Mouse (Mus musculus) left cerebral cortex, postnatal 10 days (tissue): ENCODE results near the gene Gm21293. TPM values are rescaled to one million over a fixed set of nuclear protein-coding genes. Genes with fewer than 3 reads are reported as not detected.
"Not testable (repeated sequence)": the region's sequence is repeated elsewhere in the genome, so short reads cannot be mapped to it uniquely, and the experiment has no call there.

Experiments used
- DNase-seq, 2 experiments: peaks; one replicate each; pipeline ENCODE4 v3.0.0; 2021 to 2022; ENCODE audit warnings: low spot score in 2 of 2, mixed read lengths in 1 of 2; ENCODE audit errors: extremely low spot score in 1 of 2
- intact Hi-C: fragments of 180-260 bp; cut with DNase I; formaldehyde crosslinking; loops from one replicate; pipeline ENCODE4 v1.15.1; 2025
- total RNA-seq, 2 experiments: library from RNA; stranded (reverse); gene quantifications; 2 replicates each; pipeline ENCODE4 v1.2.3; 2021

Gm21293 gene
- not detected for total RNA-seq

DNA sequence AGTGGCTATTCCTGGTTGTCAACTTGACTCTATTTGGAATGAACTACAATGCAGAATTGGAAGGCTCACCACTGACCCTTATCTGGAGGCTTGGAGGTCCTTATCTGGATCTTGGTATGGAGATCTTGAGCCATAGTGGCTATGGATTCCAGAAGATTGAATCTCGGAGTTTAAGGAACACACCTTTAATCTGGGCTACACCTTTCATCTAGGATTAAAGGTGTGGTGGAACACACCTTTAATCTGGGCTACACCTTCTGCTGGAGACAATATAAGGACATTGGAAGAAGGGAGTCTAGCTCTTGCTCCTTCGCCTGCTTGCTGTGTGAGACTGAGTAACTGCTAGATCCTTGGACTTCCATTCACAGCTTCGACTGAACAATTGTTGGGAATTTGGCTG is at the start of gene Gm21293:
Gene Gm21293 (plus strand): TSS at position 301 of the 400 bp plus-strand sequence.
- DNase-seq, intact Hi-C loops: not testable (repeated sequence)

DNA sequence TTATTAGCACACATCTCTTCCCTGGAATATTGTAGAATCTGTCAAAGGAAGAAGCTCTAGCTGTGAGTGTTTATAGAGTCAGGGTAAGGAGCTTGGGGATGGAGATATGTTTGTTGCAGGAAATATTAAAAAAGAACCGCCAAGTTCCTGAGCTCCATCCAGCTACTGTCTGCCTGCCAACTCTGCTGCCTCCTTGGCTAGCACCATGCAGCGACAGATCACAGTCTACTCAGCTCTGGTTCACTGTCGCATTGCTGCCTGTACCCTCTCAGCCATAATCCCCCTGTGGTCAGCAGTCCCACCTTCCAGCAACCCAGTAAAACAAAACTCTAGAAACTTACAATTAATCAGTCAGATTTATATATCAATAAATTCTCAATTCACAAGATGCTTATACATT is 32.7 kb upstream of the Gm21293 start:
- no peak for DNase-seq
- intact Hi-C loops: no loop called here

DNA sequence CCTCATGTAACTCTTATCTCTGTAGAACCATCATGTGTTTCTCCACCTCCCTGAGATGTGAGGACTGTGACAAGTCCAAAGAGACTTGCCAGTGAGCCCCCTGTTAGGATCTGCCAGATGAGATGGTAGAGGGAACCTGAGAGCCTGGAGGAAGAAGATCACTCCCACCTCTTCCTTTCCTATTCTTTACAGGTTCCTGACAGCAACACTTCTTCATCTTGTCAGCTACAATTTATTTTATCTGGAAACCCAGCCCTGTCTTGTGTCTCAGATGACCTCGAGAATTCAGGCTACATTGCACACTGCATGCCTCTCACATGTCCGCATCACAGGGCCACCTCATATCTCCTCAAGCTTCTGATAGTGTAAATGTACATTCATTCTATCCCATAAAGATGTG is 24.5 kb upstream of the Gm21293 start:
- intact Hi-C loops: no loop called here
- no peak for DNase-seq

DNA sequence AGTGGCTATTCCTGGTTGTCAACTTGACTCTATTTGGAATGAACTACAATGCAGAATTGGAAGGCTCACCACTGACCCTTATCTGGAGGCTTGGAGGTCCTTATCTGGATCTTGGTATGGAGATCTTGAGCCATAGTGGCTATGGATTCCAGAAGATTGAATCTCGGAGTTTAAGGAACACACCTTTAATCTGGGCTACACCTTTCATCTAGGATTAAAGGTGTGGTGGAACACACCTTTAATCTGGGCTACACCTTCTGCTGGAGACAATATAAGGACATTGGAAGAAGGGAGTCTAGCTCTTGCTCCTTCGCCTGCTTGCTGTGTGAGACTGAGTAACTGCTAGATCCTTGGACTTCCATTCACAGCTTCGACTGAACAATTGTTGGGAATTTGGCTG is 8.4 kb downstream of the Gm21293 start, which contains the start of gene Gm6763:
Gene Gm6763 (plus strand): TSS at position 301 of the 400 bp plus-strand sequence.
- intact Hi-C loops, DNase-seq: not testable (repeated sequence)

DNA sequence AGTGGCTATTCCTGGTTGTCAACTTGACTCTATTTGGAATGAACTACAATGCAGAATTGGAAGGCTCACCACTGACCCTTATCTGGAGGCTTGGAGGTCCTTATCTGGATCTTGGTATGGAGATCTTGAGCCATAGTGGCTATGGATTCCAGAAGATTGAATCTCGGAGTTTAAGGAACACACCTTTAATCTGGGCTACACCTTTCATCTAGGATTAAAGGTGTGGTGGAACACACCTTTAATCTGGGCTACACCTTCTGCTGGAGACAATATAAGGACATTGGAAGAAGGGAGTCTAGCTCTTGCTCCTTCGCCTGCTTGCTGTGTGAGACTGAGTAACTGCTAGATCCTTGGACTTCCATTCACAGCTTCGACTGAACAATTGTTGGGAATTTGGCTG is 16.9 kb downstream of the Gm21293 start, which contains the start of gene Gm8764:
Gene Gm8764 (plus strand): TSS at position 301 of the 400 bp plus-strand sequence.
- intact Hi-C loops, DNase-seq: not testable (repeated sequence)

DNA sequence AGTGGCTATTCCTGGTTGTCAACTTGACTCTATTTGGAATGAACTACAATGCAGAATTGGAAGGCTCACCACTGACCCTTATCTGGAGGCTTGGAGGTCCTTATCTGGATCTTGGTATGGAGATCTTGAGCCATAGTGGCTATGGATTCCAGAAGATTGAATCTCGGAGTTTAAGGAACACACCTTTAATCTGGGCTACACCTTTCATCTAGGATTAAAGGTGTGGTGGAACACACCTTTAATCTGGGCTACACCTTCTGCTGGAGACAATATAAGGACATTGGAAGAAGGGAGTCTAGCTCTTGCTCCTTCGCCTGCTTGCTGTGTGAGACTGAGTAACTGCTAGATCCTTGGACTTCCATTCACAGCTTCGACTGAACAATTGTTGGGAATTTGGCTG is 25.4 kb downstream of the Gm21293 start, which contains the start of gene Gm21304:
Gene Gm21304 (plus strand): TSS at position 301 of the 400 bp plus-strand sequence.
- DNase-seq, intact Hi-C loops: not testable (repeated sequence)

DNA sequence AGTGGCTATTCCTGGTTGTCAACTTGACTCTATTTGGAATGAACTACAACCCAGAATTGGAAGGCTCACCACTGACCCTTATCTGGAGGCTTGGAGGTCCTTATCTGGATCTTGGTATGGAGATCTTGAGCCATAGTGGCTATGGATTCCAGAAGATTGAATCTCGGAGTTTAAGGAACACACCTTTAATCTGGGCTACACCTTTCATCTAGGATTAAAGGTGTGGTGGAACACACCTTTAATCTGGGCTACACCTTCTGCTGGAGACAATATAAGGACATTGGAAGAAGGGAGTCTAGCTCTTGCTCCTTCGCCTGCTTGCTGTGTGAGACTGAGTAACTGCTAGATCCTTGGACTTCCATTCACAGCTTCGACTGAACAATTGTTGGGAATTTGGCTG is 33.9 kb downstream of the Gm21293 start, which contains the start of gene Gm21312:
Gene Gm21312 (plus strand): TSS at position 301 of the 400 bp plus-strand sequence.
- intact Hi-C loops, DNase-seq: not testable (repeated sequence)

DNA sequence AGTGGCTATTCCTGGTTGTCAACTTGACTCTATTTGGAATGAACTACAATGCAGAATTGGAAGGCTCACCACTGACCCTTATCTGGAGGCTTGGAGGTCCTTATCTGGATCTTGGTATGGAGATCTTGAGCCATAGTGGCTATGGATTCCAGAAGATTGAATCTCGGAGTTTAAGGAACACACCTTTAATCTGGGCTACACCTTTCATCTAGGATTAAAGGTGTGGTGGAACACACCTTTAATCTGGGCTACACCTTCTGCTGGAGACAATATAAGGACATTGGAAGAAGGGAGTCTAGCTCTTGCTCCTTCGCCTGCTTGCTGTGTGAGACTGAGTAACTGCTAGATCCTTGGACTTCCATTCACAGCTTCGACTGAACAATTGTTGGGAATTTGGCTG is 42.4 kb downstream of the Gm21293 start, which contains the start of gene Gm20765:
Gene Gm20765 (plus strand): TSS at position 301 of the 400 bp plus-strand sequence.
- DNase-seq, intact Hi-C loops: not testable (repeated sequence)

DNA sequence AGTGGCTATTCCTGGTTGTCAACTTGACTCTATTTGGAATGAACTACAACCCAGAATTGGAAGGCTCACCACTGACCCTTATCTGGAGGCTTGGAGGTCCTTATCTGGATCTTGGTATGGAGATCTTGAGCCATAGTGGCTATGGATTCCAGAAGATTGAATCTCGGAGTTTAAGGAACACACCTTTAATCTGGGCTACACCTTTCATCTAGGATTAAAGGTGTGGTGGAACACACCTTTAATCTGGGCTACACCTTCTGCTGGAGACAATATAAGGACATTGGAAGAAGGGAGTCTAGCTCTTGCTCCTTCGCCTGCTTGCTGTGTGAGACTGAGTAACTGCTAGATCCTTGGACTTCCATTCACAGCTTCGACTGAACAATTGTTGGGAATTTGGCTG is 51.0 kb downstream of the Gm21293 start, which contains the start of gene Gm4340:
Gene Gm4340 (plus strand): TSS at position 301 of the 400 bp plus-strand sequence.
- intact Hi-C loops, DNase-seq: not testable (repeated sequence)

Other genes starting within 250 kb of the Gm21293 start
- not detected for gene Gm6763, start 8.5 kb downstream of the Gm21293 start, total RNA-seq
- gene Gm8764, start 17.0 kb downstream of the Gm21293 start, total RNA-seq: not detected
- not detected for gene Gm21304, start 25.5 kb downstream of the Gm21293 start, total RNA-seq
- not detected for gene Gm21312, start 34.0 kb downstream of the Gm21293 start, total RNA-seq
- not detected for gene Gm20765, start 42.5 kb downstream of the Gm21293 start, total RNA-seq
- gene Gm4340, start 51.1 kb downstream of the Gm21293 start, total RNA-seq: not detected